Mouse (Mus musculus) heart, postnatal 0 days (tissue): ENCODE measurements around the gene Noc4l.

Experiments
- CTCF ChIP-seq: IDR thresholded peaks from 2 replicates; pipeline ENCODE4 v1.5.1; 2016; ENCODE audit warnings: antibody characterized with exemption, control low read depth, low read depth
- EP300 ChIP-seq: IDR thresholded peaks from 2 replicates; pipeline ENCODE4 v1.6.1; 2016; ENCODE audit warnings: antibody characterized with exemption, low read depth

DNA sequence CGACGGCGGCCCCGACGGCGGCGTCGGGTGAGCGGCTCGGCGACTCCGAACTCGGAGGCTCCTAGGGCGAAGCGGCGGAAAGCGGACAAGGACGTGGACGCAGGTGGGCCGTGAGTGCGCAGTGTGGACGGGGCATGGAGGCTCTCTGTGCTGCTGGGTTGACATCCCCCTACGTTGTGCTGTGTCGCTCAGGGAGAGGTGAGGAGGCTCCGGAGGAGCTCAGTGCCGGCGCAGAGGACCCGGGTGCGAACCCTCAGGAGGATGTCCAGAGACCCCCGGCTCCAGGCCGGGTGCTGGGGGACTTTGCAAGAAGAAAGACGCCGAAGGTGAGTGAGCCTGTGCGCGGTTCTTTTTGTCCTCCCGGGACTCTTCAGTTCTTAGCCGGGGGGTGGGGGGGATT, 469 bp upstream of the Noc4l start:
- TF ChIP-seq CTCF, result no peak
- TF ChIP-seq EP300, result no peak
